Mouse (Mus musculus): ENCODE measurements at regions not wholly inside any gene's neighbourhood (a gene's known extent, or its start where the extent isn't known, plus 50 kb on each side); places are given as distances from the start of the nearest gene placed in this dataset.
A peak's percentile ranks its signal among the peaks of the same experiment; 100 is the strongest.

DNA sequence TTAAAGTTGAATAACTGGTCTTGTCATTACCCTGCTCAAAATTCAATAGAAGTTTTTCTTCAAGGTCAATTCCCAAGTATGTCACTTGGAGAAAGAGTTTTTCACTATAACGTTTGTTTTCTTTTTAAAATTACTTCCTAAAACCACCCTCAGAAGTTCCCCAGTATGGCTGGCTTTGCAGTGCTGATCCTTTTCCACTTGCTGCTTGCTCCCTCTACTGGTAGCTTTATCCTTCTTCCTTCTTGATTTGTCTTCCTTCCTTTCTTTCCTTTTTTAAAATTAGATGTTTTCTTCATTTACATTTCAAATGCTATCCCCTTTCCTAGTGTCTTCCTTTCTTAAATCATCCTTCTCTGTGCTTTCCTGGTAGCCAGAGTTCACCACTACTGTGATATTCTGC, 73.6 kb downstream of the Rtl3 start:
- ATAC-seq (ENCODE audit: extremely low read depth, insufficient number of reproducible peaks, low FRiP score, poor library complexity, severe bottlenecking): peak; percentile 69; the same call in 1 of the 2 replicates
